Mouse (Mus musculus) midbrain, embryonic 12.5 days (tissue): ENCODE measurements at regions not wholly inside any gene's neighbourhood (a gene's known extent, or its start where the extent isn't known, plus 50 kb on each side); places are given as distances from the start of the nearest gene placed in this dataset.

ENCODE experiments used
- ATAC-seq: fragments of 200-750 bp; cut with Nextera tagmentation; 2 replicates; pipeline ENCODE4 v1.8.0; 2017; ENCODE audit warnings: low read depth, moderate TSS enrichment, moderate library complexity; ENCODE audit not compliant: low FRiP score
- H3K27ac ChIP-seq: fragments of 300-500 bp; sonication (generic); replicated peaks from 2 replicates; pipeline ENCODE4 v1.5.1; 2016; ENCODE audit warnings: mild to moderate bottlenecking
- H3K27me3 ChIP-seq: fragments of 300-500 bp; sonication (generic); 2 replicates; pipeline ENCODE4 v1.6.1; 2016; ENCODE audit warnings: mild to moderate bottlenecking
- H3K36me3 ChIP-seq: fragments of 300-500 bp; sonication (generic); 2 replicates; pipeline ENCODE4 v1.6.1; 2016
- H3K4me1 ChIP-seq: fragments of 300-500 bp; sonication (generic); 2 replicates; pipeline ENCODE4 v1.6.1; 2016
- H3K4me2 ChIP-seq: fragments of 300-500 bp; sonication (generic); replicated peaks from 2 replicates; pipeline ENCODE4 v1.6.1; 2016; ENCODE audit warnings: mild to moderate bottlenecking, moderate library complexity
- H3K4me3 ChIP-seq: fragments of 300-500 bp; sonication (generic); 2 replicates; pipeline ENCODE4 v1.5.1; 2016; ENCODE audit warnings: mild to moderate bottlenecking
- H3K9ac ChIP-seq: fragments of 300-500 bp; sonication (generic); replicated peaks from 2 replicates; pipeline ENCODE4 v1.6.1; 2016; ENCODE audit warnings: mild to moderate bottlenecking, moderate library complexity
- H3K9me3 ChIP-seq: fragments of 300-500 bp; sonication (generic); 2 replicates; pipeline ENCODE4 v1.6.1; 2016; ENCODE audit warnings: mild to moderate bottlenecking
- WGBS: fragments of 180-500 bp; shearing (Covaris S2); methylation state at CpG from one replicate; pipeline ENCODE4 v1.1.7; 2016; 5-methylcytosine and 5-hydroxymethylcytosine counted together

- H3K9ac ChIP-seq, result no peak overlapping the region
- no peaks in the 10 kb centered on the region for H3K9me3 ChIP-seq
- H3K4me1 ChIP-seq, result no peaks in the 10 kb centered on the region
- H3K27ac ChIP-seq, result no peak overlapping the region
- H3K4me3 ChIP-seq, result no peak overlapping the region
- WGBS, result 56% methylated on average over 10 of the region's 10 CpGs
- H3K27me3 ChIP-seq, result no peaks in the 10 kb centered on the region
- no peaks in the 10 kb centered on the region for H3K36me3 ChIP-seq
- no peak for ATAC-seq
- no peak overlapping the region for H3K4me2 ChIP-seq
These were observed 182.0 kb upstream of the Usp24 start for GRCm38 (mm10) chr4:106133746-106134730.

- no peak overlapping the region for H3K9ac ChIP-seq
- H3K27ac ChIP-seq, result no peak overlapping the region
- no peak overlapping the region for H3K4me2 ChIP-seq
- no peaks in the 10 kb centered on the region for H3K4me1 ChIP-seq
- H3K4me3 ChIP-seq, result no peak overlapping the region
- H3K9me3 ChIP-seq, result no peaks in the 10 kb centered on the region
- 97% methylated on average over 4 of the region's 4 CpGs for WGBS
- no peaks in the 10 kb centered on the region for H3K27me3 ChIP-seq
- H3K36me3 ChIP-seq, result no peaks in the 10 kb centered on the region
- no peak for ATAC-seq
These were observed 173.3 kb upstream of the Usp24 start for GRCm38 (mm10) chr4:106142741-106143140.

- Histone ChIP-seq H3K4me2 (no peak overlapping the region), H3K4me1 (no peaks in the 10 kb centered on the region), H3K4me3 (no peak overlapping the region), H3K9me3 (no peaks in the 10 kb centered on the region), H3K27ac (no peak overlapping the region), H3K9ac (no peak overlapping the region), H3K36me3 (no peaks in the 10 kb centered on the region), H3K27me3 (no peaks in the 10 kb centered on the region)
- no peak for ATAC-seq
- 81% methylated on average over 7 of the region's 7 CpGs for WGBS
These were observed 171.5 kb upstream of the Usp24 start for GRCm38 (mm10) chr4:106144351-106145116.

GRCm38 (mm10) chr4:106146919-106147460, 169.0 kb upstream of the Usp24 start:
- Histone ChIP-seq H3K4me1 (peaks cover 4% of the 10 kb centered on the region; the same call in 1 of the 2 replicates), H3K36me3 (no peaks in the 10 kb centered on the region), H3K27ac (no peak overlapping the region), H3K27me3 (no peaks in the 10 kb centered on the region), H3K4me2 (no peak overlapping the region), H3K9ac (no peak overlapping the region), H3K4me3 (no peak overlapping the region), H3K9me3 (no peaks in the 10 kb centered on the region)
- no peak for ATAC-seq
- 75% methylated on average over 3 of the region's 3 CpGs for WGBS

- H3K4me1 ChIP-seq, result peaks cover 4% of the 10 kb centered on the region; the same call in 1 of the 2 replicates
- no peaks in the 10 kb centered on the region for H3K36me3 ChIP-seq
- no peak overlapping the region for H3K4me3 ChIP-seq
- H3K27me3 ChIP-seq, result no peaks in the 10 kb centered on the region
- ATAC-seq, result no peak
- no peak overlapping the region for H3K9ac ChIP-seq
- no peaks in the 10 kb centered on the region for H3K9me3 ChIP-seq
- H3K27ac ChIP-seq, result no peak overlapping the region
- 87% methylated on average over 3 of the region's 3 CpGs for WGBS
- H3K4me2 ChIP-seq, result no peak overlapping the region
These were observed 167.1 kb upstream of the Usp24 start for GRCm38 (mm10) chr4:106148866-106149265.

GRCm38 (mm10) chr4:106149471-106150048, 166.5 kb upstream of the Usp24 start:
- no peak for ATAC-seq
- no peak overlapping the region for H3K9ac ChIP-seq
- 84% methylated on average over 7 of the region's 7 CpGs for WGBS
- peaks cover 4% of the 10 kb centered on the region; the same call in 1 of the 2 replicates for H3K4me1 ChIP-seq
- no peak overlapping the region for H3K27ac ChIP-seq
- no peaks in the 10 kb centered on the region for H3K27me3 ChIP-seq
- H3K9me3 ChIP-seq, result no peaks in the 10 kb centered on the region
- no peak overlapping the region for H3K4me2 ChIP-seq
- no peak overlapping the region for H3K4me3 ChIP-seq
- no peaks in the 10 kb centered on the region for H3K36me3 ChIP-seq

GRCm38 (mm10) chr4:106150775-106151174, 165.2 kb upstream of the Usp24 start:
- Histone ChIP-seq H3K4me2 (no peak overlapping the region), H3K27ac (no peak overlapping the region), H3K4me1 (peaks cover 4% of the 10 kb centered on the region; the same call in 1 of the 2 replicates), H3K27me3 (no peaks in the 10 kb centered on the region), H3K36me3 (no peaks in the 10 kb centered on the region), H3K9me3 (no peaks in the 10 kb centered on the region), H3K4me3 (no peak overlapping the region), H3K9ac (no peak overlapping the region)
- ATAC-seq, result no peak
- WGBS, result 80% methylated on average over 14 of the region's 14 CpGs

- no peaks in the 10 kb centered on the region for H3K27me3 ChIP-seq
- WGBS, result 87% methylated on average over 9 of the region's 9 CpGs
- no peaks in the 10 kb centered on the region for H3K4me1 ChIP-seq
- ATAC-seq, result no peak
- no peaks in the 10 kb centered on the region for H3K9me3 ChIP-seq
- H3K9ac ChIP-seq, result no peak overlapping the region
- no peaks in the 10 kb centered on the region for H3K36me3 ChIP-seq
- no peak overlapping the region for H3K4me2 ChIP-seq
- no peak overlapping the region for H3K27ac ChIP-seq
- H3K4me3 ChIP-seq, result no peak overlapping the region
These were observed 158.4 kb upstream of the Usp24 start for GRCm38 (mm10) chr4:106157451-106158179.

- Histone ChIP-seq H3K27ac (no peak overlapping the region), H3K9me3 (no peaks in the 10 kb centered on the region), H3K4me2 (no peak overlapping the region), H3K9ac (no peak overlapping the region), H3K36me3 (no peaks in the 10 kb centered on the region), H3K27me3 (no peaks in the 10 kb centered on the region), H3K4me3 (no peak overlapping the region), H3K4me1 (no peaks in the 10 kb centered on the region)
- 59% methylated on average over 2 of the region's 2 CpGs for WGBS
- ATAC-seq, result no peak
These were observed 154.4 kb upstream of the Usp24 start for GRCm38 (mm10) chr4:106161592-106161991.

- no peak overlapping the region for H3K4me2 ChIP-seq
- H3K4me3 ChIP-seq, result no peak overlapping the region
- no peak overlapping the region for H3K9ac ChIP-seq
- WGBS, result 66% methylated on average over 1 of the region's 1 CpGs
- H3K9me3 ChIP-seq, result no peaks in the 10 kb centered on the region
- ATAC-seq, result no peak
- no peaks in the 10 kb centered on the region for H3K36me3 ChIP-seq
- H3K27me3 ChIP-seq, result no peaks in the 10 kb centered on the region
- H3K27ac ChIP-seq, result no peak overlapping the region
- no peaks in the 10 kb centered on the region for H3K4me1 ChIP-seq
These were observed 153.5 kb upstream of the Usp24 start for GRCm38 (mm10) chr4:106162551-106162950.

GRCm38 (mm10) chr4:106163220-106163619, 152.8 kb upstream of the Usp24 start:
- Histone ChIP-seq H3K27ac (no peak overlapping the region), H3K4me2 (no peak overlapping the region), H3K27me3 (no peaks in the 10 kb centered on the region), H3K9ac (no peak overlapping the region), H3K9me3 (no peaks in the 10 kb centered on the region), H3K36me3 (no peaks in the 10 kb centered on the region), H3K4me3 (no peak overlapping the region), H3K4me1 (no peaks in the 10 kb centered on the region)
- no peak for ATAC-seq
